ENCODE assay signal across 34 mouse cellular contexts in genomic region chr17:73311491-73311890, GRCm38 (mm10).
"Had no signal": no experiment of that assay in that cellular context is flagged by ENCODE, and none has a peak within 500 bp of the region (broad histone marks: within the 10 kb centered on the region; RNA-seq: fewer than 3 reads in every experiment).

No protein-coding gene starts in this region.

- H3K9me3 ChIP-seq: heart, embryonic 12.5 days; heart, embryonic 13.5 days; heart, embryonic 15.5 days; hindbrain, embryonic 10.5 days; hindbrain, embryonic 12.5 days; hindbrain, embryonic 13.5 days; hindbrain, embryonic 15.5 days; intestine, embryonic 15.5 days; kidney, embryonic 15.5 days had no signal

- DNase-seq: heart, postnatal 10 days; heart, postnatal 14 days; heart, postnatal 36 days; heart, postnatal 4 days; kidney, adult 11 months; kidney, adult 18-20 months; kidney, adult 2 months; kidney, adult 8-10 months; kidney, adult 9 months; kidney, postnatal 10 days; kidney, postnatal 14 days; kidney, postnatal 25 days; kidney, postnatal 36 days; kidney, postnatal 4 days; layer of hippocampus, adult 9-11 months; layer of hippocampus, postnatal 36 days had no signal

- H3K4me1 ChIP-seq: heart, embryonic 15.5 days; hindbrain, embryonic 15.5 days; intestine, embryonic 15.5 days; kidney, embryonic 15.5 days had no signal

- H3K4me2 ChIP-seq: heart, embryonic 12.5 days; heart, embryonic 13.5 days; heart, embryonic 15.5 days; hindbrain, embryonic 12.5 days; hindbrain, embryonic 13.5 days; hindbrain, embryonic 14.5 days; hindbrain, embryonic 15.5 days; intestine, embryonic 15.5 days; kidney, embryonic 15.5 days had no signal

- H3K9ac ChIP-seq: heart, embryonic 12.5 days; heart, embryonic 13.5 days; heart, embryonic 15.5 days; hindbrain, embryonic 12.5 days; hindbrain, embryonic 13.5 days; hindbrain, embryonic 14.5 days; hindbrain, embryonic 15.5 days; intestine, embryonic 15.5 days; kidney, embryonic 15.5 days had no signal

- H3K36me3 ChIP-seq: heart, embryonic 12.5 days; heart, embryonic 13.5 days; heart, embryonic 15.5 days; hindbrain, embryonic 10.5 days; hindbrain, embryonic 12.5 days; hindbrain, embryonic 13.5 days; hindbrain, embryonic 15.5 days; intestine, embryonic 15.5 days; kidney, embryonic 15.5 days had no signal

- H3K27ac ChIP-seq: heart, embryonic 13.5 days; heart, embryonic 15.5 days; hindbrain, embryonic 10.5 days; hindbrain, embryonic 12.5 days; hindbrain, embryonic 13.5 days; hindbrain, embryonic 14.5 days; hindbrain, embryonic 15.5 days; hindbrain, postnatal 0 days; intestine, embryonic 15.5 days; kidney, embryonic 15.5 days; kidney, postnatal 0 days; layer of hippocampus, adult 2 months; left cerebral cortex, adult 2 months had no signal

- H3K4me3 ChIP-seq: heart, embryonic 12.5 days; heart, embryonic 13.5 days; heart, embryonic 15.5 days; hindbrain, embryonic 10.5 days; hindbrain, embryonic 12.5 days; hindbrain, embryonic 13.5 days; hindbrain, embryonic 15.5 days; intestine, embryonic 15.5 days; kidney, embryonic 15.5 days; layer of hippocampus, adult 2 months; left cerebral cortex, adult 2 months had no signal

- ATAC-seq: hindbrain, embryonic 16.5 days; hindbrain, postnatal 0 days; inflammation-experienced regulatory T-cells, adult 6 months; intestine, embryonic 15.5 days; intestine, embryonic 16.5 days; intestine, postnatal 0 days had no signal

- H3K27me3 ChIP-seq: heart, embryonic 12.5 days; heart, embryonic 13.5 days; heart, embryonic 15.5 days; hindbrain, embryonic 12.5 days; hindbrain, embryonic 13.5 days; hindbrain, embryonic 15.5 days; intestine, embryonic 15.5 days; kidney, embryonic 15.5 days had no signal
